Mouse (Mus musculus) CD4-positive, CD25-positive, alpha-beta regulatory T cell, adult 9 weeks (primary cell): ENCODE data around the gene Setd7. TPM values are rescaled to one million over a fixed set of nuclear protein-coding genes. Genes with fewer than 3 reads are reported as not detected.

ENCODE experiments used
- polyA plus RNA-seq: library from polyadenylated mRNA; unstranded; fragments of 100-300 nt; shearing (Covaris generic); gene quantifications from one replicate; pipeline ENCODE4 v1.2.1, GENCODE M21; 2017

The Setd7 gene
- 11.2 TPM for polyA plus RNA-seq

DNA sequence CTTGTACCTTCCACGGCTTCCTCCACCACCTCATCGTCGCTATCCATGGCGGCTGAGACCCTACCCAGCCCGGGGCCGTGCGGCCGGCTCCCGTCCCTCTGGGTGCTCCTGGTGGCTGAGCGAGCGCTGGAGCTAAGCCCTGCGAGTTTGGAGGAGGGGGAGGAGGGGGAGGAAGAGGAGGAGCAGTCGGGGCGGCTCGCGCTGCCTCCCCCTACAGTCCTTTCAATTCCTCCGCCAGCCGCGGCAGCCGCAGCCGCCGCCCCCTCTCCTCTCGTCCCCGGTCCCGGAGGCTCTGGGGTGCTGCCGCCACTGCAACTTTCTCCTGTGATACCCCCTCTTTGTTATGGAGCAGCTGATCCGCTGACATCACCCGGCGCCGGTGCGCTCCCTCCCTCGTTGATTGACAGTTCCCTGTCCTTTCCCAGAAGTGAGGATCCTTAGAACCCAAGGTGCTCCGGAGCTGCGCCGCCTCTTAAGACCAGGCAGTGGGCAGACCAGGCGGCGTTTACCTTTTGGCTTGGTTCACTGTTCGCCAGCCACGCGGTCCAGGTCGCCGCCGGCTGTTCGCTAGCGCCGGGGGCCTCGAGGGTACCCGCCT, at the start of gene Setd7:
Gene Setd7, minus strand, starts transcription at position 369 of the 598 bp plus-strand sequence.

DNA sequence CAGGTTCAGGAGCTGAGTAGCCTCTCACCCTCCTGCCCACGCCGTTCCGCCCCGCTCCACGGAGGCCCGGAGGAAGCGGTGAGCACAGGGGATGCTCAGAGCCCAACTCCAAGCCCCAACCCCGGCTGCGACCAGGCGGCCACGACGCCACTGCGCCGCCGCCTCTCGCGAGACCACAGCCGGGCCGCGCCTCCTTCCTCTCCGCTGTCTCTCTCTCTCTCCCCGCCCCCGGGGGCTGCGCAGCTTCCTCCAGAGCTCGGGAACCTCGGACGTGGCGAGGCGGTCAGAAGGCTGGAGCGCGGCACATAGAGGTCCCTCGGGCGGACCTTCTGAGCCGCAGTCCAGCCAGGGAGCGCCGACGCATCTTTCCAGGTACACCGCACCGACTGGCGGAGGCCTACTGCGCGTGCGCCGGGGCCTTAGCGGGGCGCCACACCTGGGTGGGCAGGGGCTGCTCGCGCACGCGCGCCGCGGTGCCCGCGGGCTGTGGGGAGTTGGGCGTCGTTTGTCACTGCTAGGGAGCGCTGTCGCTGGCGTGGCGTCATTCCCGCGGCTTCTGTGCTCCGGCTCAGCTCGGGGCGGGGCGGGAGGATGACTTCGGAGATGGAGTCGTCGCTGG, 76.8 kb downstream of the Setd7 start, which contains the start of gene Rab33b:
Gene Rab33b, plus strand, starts transcription at position 180 of the 619 bp plus-strand sequence.

Other genes starting within 250 kb of the Setd7 start
- 85.8 TPM for gene Elf2, start 220.2 kb downstream of the Setd7 start, polyA plus RNA-seq
- 3.6 TPM for gene Mgarp, start 164.1 kb downstream of the Setd7 start, polyA plus RNA-seq
- gene Ndufc1, start 151.9 kb downstream of the Setd7 start, polyA plus RNA-seq, result 242 TPM
- gene Naa15, start 145.7 kb downstream of the Setd7 start, polyA plus RNA-seq, result 43.3 TPM
- gene Rab33b, start 77.0 kb downstream of the Setd7 start, polyA plus RNA-seq, result 24.6 TPM
- gene Mgst2, start 99.5 kb upstream of the Setd7 start, polyA plus RNA-seq, result 254 TPM